Mouse (Mus musculus): ENCODE measurements around the gene Col4a1.

The Col4a1 gene

DNA sequence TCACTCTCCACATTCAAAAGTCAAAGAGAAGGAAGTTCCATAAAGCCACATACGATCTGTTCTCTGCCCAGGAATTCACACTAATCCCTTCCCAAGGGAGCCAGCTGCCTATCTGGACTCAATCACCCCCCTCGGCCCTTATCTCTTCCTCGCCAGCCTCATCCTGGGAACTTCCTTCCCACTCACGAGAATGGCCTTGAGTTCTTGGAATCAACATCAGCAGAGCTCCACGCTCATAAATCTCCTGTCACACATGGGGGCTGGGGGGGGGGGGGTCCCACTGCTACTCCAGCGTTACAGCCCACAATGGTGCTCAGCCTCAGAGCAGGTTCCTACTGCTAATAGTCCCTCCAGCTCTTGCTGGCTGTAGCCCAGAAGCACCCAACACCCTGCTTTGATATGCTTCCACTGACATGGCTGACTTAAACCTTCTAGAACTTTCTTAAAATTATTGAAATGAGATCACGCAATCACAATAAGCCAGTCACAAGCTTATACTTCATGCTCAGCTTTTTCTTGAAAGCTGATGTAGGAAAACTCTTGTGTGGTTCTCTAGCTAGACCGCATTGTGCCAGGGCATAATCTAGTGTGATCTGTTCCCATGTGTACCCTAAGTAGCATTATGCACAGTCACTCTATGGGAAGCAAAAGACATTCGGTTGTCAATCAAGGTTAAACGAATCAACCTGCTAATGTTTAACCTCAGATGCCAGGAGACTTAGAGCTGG lies 78.3 kb downstream of the Col4a1 start:
- in situ Hi-C loops (cut with MseI, MboI), result no loop called here

DNA sequence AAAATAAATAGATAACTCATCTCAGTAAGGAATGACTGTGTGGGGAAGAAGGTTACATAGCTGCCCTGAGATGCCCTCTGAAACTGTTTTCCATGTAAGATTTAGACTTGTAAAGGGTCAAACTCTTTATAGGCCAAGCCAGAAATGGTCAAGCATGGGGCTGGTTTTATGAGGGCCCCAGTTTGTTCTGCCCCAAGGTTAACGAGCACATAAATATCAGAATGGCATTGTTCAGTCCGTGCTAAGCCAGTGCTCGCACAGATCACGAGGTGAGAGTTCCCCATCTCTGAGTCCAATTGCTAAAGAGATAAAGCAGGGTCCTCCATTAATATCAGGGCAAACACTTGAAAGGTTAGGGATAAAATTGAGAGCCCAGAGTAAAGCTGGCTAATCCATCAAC lies 79.6 kb downstream of the Col4a1 start:
- in situ Hi-C loops (cut with MseI, MboI), result no loop called here

DNA sequence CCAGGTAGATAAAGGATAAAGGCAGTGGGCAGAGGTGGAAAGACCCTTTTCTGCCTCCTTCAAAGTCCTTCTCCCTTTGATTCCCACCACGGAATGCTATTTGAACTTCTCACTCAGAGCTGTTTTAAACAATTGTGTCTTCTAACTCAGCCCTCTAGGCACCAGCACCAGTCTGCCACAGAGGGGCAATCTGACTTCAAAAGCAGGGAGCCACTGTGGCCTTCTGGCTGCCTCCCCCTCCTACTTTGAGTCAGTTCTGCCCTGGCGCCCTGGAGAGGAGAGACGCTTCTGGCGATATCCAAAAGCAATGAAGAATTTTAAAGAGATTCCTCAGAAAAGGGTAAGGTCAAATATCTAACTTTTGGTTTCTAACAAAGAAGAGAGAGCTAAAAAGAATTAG lies 82.3 kb downstream of the Col4a1 start:
- in situ Hi-C loops (cut with MseI, MboI), result no loop called here

DNA sequence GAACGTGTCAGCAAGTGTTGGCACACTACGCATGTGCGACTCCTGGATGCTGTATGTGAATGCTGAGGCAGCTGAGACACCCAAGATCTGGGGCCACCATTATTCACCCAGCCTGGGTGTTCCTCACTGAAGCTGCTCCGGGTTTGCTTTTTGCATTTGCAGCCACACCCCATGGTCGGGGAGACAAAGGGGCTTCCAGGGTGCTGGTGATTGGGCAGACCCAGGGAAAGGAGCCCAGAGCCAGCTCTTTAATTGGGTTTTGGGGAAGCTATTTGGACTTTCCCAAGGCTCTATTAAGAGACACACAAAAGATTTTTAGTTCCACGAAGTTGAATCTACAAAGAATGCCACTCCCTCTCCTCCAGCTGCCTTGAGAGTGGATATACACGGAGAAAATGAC lies 85.2 kb downstream of the Col4a1 start:
- in situ Hi-C loops (cut with MseI, MboI), result no loop called here

DNA sequence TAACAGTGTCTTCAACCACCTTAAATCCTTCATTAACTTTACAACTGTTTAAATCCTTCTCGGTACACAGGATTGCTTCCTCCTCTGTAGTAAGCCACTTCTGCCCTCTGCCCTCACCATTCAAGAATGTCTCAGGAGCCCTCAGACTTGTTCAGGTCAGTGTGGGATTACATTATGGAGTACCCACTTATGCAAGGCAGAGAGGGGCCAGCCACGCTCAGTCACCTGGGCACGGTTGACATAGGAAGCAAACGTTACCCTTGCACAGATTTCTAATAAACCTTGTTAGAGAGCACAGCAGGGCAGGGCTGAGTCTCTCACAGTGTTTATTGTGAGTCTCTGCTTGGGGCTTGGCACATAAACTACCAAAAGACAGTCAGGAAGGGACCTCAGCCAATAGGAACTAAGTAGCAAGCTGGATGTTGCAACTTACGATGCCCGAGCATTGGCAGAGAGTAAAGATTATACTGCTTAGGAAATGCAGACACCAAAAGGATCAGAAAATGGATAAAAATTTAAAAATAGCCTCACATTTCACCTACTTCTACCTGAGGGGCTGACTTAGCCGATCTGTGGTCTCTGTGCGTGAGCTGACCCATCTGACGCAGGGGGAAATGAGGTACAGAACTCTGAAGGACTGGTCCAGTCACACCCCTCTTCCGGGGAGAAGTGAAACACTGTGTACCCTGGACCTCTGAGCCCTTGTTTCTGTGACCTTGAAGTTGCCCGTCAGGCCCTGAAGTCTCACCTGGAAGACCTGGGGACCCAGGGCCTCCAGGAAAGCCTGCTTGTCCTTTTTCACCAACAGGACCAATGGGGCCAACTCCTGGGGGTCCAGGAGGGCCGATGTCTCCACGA lies 86.8 kb downstream of the Col4a1 start:
- in situ Hi-C loops (cut with MseI, MboI), result no loop called here

DNA sequence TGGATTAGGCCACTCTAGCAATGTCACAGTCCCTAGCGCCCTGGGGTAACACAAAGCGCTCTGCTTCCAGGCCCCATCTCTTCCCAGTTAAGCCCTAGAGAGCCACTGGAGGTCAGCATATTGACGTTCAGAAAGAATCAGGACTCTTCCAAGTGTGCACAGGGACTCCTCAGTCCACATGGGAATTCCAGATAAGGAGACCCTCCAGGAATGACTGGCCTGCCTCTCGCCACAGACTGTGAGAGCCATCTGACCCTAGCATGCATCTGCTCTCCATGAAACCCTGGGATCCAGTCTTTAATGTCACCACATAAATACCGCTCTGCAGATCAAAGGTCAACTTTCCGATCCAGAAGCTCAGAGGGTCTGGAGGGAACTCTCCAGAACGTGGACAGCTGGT lies 88.4 kb downstream of the Col4a1 start:
- in situ Hi-C loops (cut with MseI, MboI), result no loop called here

DNA sequence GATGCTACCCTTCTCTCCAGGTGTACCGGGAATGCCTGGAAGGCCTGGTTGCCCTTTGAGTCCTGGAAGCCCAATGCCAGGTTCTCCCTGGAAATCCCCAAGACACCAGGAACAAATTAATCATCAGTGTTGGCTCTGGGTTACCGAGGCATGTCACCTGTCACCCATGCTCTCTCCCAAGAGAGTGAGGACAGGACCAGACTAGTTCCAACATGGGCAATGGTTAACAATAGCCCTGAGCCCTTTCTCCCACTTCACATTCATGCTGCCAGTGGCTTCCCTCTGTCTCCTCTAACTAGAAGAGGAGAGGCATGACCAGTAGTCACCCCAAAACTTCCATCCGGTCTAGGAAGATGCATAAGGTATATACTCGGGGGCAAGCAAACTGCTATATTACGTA lies 91.3 kb downstream of the Col4a1 start:
- in situ Hi-C loops (cut with MseI, MboI), result no loop called here

DNA sequence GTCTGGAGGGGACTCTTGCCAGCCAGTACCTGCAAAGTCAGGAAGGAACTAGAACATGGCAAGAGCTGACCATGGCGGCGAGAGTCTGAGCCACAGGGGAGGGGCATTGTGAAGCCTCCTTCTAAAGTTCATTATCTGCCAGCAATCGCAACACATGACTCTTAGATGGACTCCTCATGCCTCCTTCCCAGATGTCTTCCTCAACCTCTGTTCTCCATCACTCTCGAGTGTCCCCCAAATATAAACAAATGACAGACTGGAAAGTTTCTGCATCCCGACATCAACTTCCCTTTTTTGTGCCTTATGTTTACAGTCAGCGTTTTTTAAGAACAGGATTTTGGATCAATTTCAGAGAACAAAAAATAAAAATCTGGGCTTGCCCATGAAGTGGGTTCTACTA lies 93.3 kb downstream of the Col4a1 start:
- in situ Hi-C loops (cut with MseI, MboI), result no loop called here

DNA sequence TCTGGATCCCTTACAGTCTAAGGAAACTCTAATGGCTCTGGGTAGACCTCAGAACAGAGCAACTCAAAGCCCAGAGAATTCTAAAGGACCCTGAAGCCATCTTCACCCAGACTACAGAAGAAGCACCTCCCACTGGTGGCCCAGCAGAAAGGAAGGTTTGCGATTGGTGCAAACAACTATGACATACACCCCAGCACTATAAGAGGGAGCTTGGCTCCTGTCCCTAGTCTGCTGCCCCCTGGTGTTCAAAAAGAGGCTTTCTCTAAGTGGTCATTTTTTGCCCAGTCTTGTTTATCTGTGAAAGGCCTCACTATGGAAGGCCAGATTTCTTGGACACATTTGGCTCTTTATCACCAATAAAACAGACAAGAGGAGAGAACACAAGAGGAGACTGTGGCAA lies 97.4 kb downstream of the Col4a1 start:
- in situ Hi-C loops (cut with MseI, MboI), result no loop called here

DNA sequence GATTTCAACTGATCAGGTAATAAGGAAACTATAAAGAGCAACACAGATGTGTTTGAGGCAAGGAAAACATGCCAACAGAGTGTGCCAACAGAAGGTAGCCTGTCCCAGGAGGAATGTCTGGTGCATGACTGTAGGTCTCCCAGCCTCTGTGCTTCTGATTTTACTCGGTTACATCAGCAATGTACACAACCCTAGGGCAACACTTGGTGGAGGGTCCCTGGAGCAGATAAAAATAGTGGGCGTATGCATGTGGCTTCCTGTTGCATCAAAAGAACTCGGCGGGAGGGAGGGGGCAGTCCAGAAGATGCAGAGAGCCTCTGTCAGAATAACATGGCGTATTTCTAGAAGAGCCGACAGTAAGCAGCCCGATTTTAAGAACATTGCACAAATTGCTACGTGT lies 106.1 kb downstream of the Col4a1 start:
- in situ Hi-C loops (cut with MseI, MboI), result no loop called here

DNA sequence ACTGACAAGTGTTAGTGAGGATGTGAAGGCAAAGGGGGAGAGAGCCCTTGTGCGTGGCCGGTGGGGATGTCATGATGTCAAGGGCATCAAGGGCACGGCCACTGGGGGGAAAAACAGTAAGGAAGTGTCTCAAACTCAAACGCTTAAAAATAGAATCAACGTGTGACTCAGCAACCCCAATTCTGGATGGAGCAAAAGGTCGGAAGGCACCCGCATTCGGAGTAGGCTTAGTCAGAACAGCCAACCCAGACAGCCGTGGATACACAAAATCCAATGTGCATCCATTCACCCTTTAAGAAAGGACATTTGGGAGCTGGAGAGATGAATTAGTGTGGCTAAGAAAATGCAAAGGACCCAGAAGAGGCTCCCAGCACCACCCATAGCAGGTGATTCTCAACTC lies 107.1 kb downstream of the Col4a1 start:
- in situ Hi-C loops (cut with MseI, MboI), result no loop called here

DNA sequence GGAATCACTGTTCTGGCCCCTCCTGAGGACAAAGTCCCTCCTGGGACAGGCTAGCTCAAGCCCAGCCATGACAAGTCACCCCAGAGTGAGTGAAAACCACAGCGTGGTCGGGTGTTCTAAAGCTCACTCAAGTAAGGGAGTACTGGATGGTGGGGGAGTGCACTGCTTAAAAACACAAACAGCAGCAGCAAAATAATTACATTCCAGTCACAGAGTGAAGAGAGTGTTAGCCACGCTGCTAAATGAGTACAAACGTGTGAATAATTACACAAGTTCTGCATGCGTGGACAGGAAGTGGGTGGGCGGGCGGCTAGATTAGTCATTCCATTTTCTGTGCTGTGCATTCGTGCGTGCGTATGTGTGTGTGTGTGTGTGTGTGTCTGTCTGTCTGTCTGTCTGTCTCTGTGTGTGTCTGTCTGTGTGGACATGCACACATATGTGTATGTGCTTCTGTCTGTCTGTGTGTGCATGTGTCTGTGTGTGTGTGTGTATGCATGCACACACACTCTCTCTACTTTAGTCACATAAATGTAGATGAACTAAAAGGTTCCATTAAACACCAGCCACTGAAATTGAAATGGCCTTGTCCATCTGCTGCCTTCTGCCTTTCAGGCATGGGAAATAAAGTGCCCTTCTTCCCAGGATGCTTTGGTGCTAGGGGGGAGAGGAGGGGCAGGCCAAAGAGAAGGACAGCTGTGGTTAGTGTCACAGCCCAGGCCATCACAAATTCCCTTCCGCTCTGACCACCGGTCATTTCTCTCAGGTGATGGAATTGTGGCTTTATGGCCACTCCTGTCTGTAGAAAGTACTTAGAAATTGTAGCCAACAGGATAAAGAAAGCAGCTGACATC lies 109.1 kb downstream of the Col4a1 start:
- in situ Hi-C loops (cut with MseI, MboI), result no loop called here

DNA sequence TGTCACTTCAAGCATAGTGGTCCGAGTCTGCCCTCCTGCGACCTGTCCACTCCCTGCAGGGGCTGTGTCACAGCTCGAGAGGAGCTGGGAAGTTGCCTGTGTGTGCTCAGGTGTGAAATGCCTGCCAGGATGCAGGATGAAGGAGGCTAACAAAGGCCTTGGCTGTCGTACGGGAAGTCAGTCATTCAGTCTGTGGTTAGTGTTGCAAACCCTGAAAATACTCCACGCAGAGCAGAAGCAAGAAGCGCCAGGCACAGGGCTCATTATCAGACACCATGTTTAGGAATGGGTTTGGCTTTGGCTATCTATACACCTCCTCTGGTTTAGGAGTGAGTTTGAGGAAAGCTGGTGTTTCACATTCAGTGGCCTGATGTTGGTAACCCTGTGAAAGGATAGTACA lies 114.0 kb downstream of the Col4a1 start:
- in situ Hi-C loops (cut with MseI, MboI), result no loop called here

DNA sequence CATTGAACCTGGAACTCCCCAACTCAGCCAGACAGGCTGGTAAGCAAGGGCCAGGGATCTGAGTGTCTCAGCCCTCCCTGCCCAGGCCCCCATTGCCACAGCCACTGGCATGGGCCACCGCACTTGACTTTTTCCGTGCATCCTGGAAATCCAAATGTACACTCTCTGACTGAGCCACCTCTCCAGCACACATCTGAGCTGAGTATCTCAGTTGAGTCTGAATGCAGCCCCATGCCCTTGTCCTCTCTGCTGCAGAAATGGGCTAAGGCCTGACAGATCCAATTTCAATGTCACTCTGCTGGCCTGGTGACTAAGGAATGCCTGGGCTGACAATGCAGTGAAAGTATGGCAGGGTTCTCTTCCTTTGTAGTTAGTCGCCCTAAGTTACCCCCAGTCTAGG lies 114.6 kb downstream of the Col4a1 start:
- in situ Hi-C loops (cut with MseI, MboI), result no loop called here

DNA sequence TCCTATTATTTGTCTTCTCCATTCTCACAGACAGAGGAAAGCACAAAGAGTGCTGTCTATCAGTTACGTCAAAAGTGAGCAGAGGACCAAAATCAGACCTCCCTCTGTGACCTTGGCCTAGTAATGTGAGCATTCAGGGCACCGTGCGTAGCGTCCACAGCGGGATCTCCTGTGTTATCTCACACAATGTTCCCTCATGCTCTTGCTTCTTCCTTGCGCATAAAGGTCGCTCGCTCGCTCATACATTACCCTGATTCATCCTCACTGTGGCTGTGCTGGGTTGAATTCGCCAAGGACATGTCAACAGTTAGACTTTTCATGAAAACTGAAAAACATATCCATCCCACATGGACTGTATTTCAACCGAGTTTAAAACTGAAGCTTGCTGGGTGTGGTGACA lies 115.4 kb downstream of the Col4a1 start:
- in situ Hi-C loops (cut with MseI, MboI), result no loop called here

DNA sequence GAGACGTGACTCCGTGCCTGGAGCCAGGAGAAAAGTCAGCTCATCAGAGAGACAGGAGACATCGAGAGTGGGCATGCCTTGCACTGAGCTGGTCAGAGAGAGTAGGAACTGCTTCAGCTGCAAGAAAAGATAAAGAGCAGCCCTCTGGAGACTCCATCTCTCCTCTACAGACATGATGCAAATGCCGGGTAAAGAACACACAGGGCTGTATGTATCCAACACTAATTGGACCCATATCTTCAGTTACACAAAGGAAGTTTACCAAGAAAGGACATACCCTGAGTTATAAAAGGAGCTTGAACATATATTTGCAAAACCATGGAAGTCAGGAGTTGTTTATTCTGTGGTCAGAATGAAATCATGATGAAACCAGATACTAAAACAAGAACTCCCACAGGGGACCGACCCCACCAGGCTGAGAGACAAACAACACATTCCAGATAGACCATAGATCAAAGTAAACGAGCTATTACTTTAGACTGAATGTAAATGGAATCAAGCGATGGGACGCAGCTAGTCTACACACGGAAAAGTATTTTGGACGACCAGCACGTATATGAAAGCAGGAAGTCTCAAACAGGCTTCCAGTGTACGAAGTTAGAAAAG lies 119.8 kb downstream of the Col4a1 start:
- in situ Hi-C loops (cut with MseI, MboI), result no loop called here

DNA sequence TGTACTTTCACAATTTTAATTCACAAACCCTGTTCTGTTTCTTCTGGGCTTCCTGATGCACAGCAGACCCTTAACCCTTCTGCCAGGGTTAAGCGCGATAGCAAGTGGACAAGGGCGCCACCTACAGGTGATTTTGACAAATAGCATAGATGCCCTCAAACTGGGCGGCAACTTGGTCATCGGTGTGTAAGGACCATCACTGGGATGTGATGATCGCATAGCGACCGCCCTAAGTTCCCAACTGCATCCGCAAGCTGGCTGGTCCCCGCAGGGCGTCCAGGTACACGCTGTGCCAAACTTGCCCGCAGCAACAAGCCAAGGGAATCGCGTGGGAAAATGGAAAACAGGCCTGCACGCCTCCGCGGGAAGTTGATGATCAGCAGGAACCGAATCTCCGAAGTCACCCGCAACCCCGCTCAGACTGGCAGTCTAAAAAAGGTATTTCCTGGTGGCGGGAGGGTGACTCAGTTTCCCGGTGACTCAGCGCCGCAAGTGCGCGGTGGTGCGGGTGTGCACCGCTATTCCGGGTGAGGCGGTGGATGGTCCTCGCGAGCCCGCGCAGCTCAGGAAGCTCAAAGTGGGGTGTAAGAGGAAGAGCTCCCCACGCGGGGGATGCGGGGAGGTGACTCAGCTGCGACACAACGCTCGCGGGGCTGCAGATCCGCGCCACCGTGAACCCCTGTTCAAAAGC lies 124.9 kb downstream of the Col4a1 start:
- in situ Hi-C loops (cut with MseI, MboI), result loop anchor here (10.0 kb wide), 3 partner anchors 613 to 773 kb away; no protein-coding TSS in a partner anchor

DNA sequence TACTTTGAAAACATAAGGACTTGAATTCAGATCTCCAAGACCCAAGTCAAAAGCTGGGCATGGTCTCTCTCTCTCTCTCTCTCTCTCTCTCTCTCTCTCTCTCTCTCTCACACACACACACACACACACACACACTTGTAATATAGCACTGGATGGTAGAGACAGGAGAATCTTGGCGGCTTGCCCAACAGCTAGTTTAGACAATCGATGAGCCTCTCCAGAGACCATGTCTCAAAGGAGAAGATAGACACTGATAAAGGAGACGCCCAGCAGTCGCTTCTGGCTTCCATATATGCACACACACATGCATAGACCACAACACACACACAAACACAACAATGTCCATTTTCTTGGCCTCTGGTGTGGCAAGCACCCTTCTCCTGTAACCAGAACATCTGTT lies 126.2 kb downstream of the Col4a1 start:
- in situ Hi-C loops (cut with MseI, MboI), result loop anchor here (10.0 kb wide), 3 partner anchors 612 to 772 kb away; no protein-coding TSS in a partner anchor

DNA sequence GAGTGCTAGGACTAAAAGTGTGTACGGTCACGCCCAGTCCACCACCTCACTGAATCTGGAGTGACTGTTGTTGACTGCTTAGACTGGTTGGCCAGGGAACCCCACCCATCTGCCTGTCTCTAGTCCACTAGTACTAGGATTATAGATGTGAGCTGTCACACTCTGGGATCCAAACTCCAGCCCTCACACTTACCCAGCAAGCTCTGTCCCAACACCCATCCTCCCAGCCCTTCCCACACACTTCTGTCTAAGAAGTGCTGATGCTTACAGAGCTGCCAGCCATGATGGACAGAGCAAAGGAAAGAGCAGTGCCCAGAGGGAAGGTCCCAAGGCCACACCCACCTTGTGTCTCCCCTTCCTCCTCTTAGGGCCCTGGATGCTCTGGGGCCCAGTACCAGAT lies 127.0 kb downstream of the Col4a1 start:
- in situ Hi-C loops (cut with MseI, MboI), result loop anchor here (10.0 kb wide), 3 partner anchors 611 to 771 kb away; no protein-coding TSS in a partner anchor

DNA sequence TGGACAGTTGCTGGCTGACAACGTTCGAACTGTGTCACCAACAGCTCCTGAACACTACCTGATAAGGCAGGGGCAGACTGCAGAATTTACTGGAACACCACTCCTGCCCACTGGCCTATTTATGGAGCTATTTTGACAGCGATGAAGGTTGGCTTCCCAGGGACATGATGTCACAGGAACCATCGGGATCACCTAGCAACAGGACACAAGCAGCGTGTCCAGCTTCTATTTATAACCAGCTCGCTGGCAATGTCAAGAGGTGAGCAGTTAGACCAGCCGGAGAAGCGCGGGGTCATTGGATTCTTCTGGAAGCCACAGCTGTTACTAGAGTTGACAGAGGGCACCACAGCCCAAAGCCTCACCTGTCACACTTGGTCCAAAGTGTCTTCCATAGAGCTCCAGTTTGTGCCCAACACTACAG lies 129.0 kb downstream of the Col4a1 start:
- in situ Hi-C loops (cut with MseI, MboI), result loop anchor here (10.0 kb wide), 3 partner anchors 609 to 769 kb away; no protein-coding TSS in a partner anchor

DNA sequence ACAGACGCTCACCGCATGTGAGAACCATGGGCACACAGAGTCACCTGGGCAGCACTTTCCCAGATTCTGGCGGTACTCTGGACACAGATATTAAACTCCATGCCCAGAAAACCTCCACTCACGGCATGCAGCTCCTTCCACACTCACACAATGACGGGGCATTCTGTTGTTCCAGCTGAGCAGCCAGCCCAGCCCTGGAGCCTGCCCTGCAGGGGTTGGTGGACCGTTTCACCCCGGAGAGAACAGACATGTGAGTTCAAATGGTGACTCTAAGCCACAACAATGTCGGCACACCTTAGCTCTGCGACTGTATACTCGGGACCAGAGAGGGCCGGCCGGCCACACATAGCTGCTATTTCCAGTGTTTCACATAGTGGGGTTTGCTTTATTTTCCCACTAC lies 130.0 kb downstream of the Col4a1 start:
- in situ Hi-C loops (cut with MseI, MboI), result loop anchor here (10.0 kb wide), 3 partner anchors 608 to 768 kb away; no protein-coding TSS in a partner anchor
